In genomic region chr16:43890005-43890336, GRCm38 (mm10) we compare ENCODE assay signal across 8 mouse cellular contexts. TPM values are rescaled to one million over a fixed set of nuclear protein-coding genes. Genes with fewer than 3 reads are reported as not detected.
A peak's percentile ranks its signal among the peaks of the same experiment; 100 is the strongest.
DNase-seq lines count a peak whose midpoint lies in the region; ATAC-seq and TF ChIP-seq lines count a peak whose summit lies in the region.

No protein-coding gene starts in this region.

- H3K9ac ChIP-seq in liver, embryonic 12.5 days, result peak overlapping the region; percentile 75
- H3K9ac ChIP-seq in stomach, embryonic 16.5 days (ENCODE audit: low read length), result peak overlapping the region; percentile 91

- peak overlapping the region; percentile 89 for H3K4me2 ChIP-seq in liver, embryonic 12.5 days
- H3K4me2 ChIP-seq in stomach, embryonic 16.5 days (ENCODE audit: low read depth, low read length), result peak overlapping the region; percentile 76

- peaks cover 13% of the 10 kb centered on the region; the same call in 1 of the 2 replicates for H3K4me1 ChIP-seq in heart, embryonic 10.5 days
- peaks cover 31% of the 10 kb centered on the region for H3K4me1 ChIP-seq in E14TG2a.4 (replicated peaks; ENCODE audit: low read depth, low read length)
- H3K4me1 ChIP-seq in forebrain, embryonic 10.5 days, result peaks cover 17% of the 10 kb centered on the region
- peaks cover 20% of the 10 kb centered on the region for H3K4me1 ChIP-seq in liver, embryonic 12.5 days
- H3K4me1 ChIP-seq in stomach, embryonic 16.5 days (ENCODE audit: control insufficient read depth, insufficient read depth, low read length), result peaks cover 7% of the 10 kb centered on the region

- H3K27me3 ChIP-seq in heart, embryonic 10.5 days (ENCODE audit: insufficient read depth, poor library complexity, severe bottlenecking), result no peaks in the 10 kb centered on the region
- no peaks in the 10 kb centered on the region for H3K27me3 ChIP-seq in E14TG2a.4 (ENCODE audit: insufficient read depth, low read length)
- H3K27me3 ChIP-seq in forebrain, embryonic 10.5 days (ENCODE audit: poor library complexity, severe bottlenecking), result no peaks in the 10 kb centered on the region
- H3K27me3 ChIP-seq in liver, embryonic 12.5 days (replicated peaks), result no peaks in the 10 kb centered on the region
- no peaks in the 10 kb centered on the region for H3K27me3 ChIP-seq in stomach, embryonic 16.5 days (ENCODE audit: control insufficient read depth, insufficient read depth, low read length)

- TF ChIP-seq CTCF in E14TG2a.4 (conservative IDR thresholded peaks at IDR 0.05; ENCODE audit: low read length), result peak; percentile 25; the same call in 1 of the 2 replicates

- intact Hi-C loops in left cerebral cortex, postnatal 14 days (cut with DNase I), result no loop called here

- no peak for DNase-seq in heart, embryonic 10.5 days (ENCODE audit: low spot score)
- no peak for DNase-seq in heart, adult 9 months (ENCODE audit: low spot score in 2 of 2)
- DNase-seq in forebrain, embryonic 10.5 days (ENCODE audit: extremely low spot score, low spot score), result no peak
- no peak for DNase-seq in adrenal gland, postnatal 36 days
- DNase-seq in left cerebral cortex, postnatal 14 days (ENCODE audit: low spot score in 2 of 2), result no peak

- no peaks in the 10 kb centered on the region for H3K9me3 ChIP-seq in heart, embryonic 10.5 days
- H3K9me3 ChIP-seq in E14TG2a.4 (ENCODE audit: low read length), result no peaks in the 10 kb centered on the region
- no peaks in the 10 kb centered on the region; the same call in 1 of the 2 replicates for H3K9me3 ChIP-seq in forebrain, embryonic 10.5 days
- no peaks in the 10 kb centered on the region for H3K9me3 ChIP-seq in liver, embryonic 12.5 days (replicated peaks)
- no peaks in the 10 kb centered on the region for H3K9me3 ChIP-seq in stomach, embryonic 16.5 days (replicated peaks; ENCODE audit: control insufficient read depth, low read length)

- under 1% methylated on average over 9 of the region's 9 CpGs for WGBS in heart, embryonic 10.5 days
- under 1% methylated on average over 9 of the region's 9 CpGs for WGBS in forebrain, embryonic 10.5 days
- 0% methylated on average over 9 of the region's 9 CpGs for whole genome bisulfite sequencing in liver, embryonic 12.5 days (ENCODE audit: insufficient replicate concordance)
- 0% methylated on average over 9 of the region's 9 CpGs for WGBS in stomach, embryonic 16.5 days

- peak overlapping the region; percentile 77 for H3K4me3 ChIP-seq in heart, embryonic 10.5 days
- peak overlapping the region; percentile 92 for H3K4me3 ChIP-seq in E14TG2a.4 (replicated peaks; ENCODE audit: low read length)
- H3K4me3 ChIP-seq in forebrain, embryonic 10.5 days, result peak overlapping the region; percentile 80
- H3K4me3 ChIP-seq in liver, embryonic 12.5 days, result peak overlapping the region; percentile 69
- peak overlapping the region; percentile 78 for H3K4me3 ChIP-seq in stomach, embryonic 16.5 days (replicated peaks; ENCODE audit: low read length)

- peak; percentile 90 for ATAC-seq in liver, embryonic 12.5 days
- ATAC-seq in stomach, embryonic 16.5 days (ENCODE audit: insufficient read depth, low FRiP score), result peak; percentile 96

- H3K36me3 ChIP-seq in heart, embryonic 10.5 days, result no peaks in the 10 kb centered on the region
- H3K36me3 ChIP-seq in E14TG2a.4 (ENCODE audit: insufficient read depth, low read length), result peaks cover 33% of the 10 kb centered on the region
- H3K36me3 ChIP-seq in forebrain, embryonic 10.5 days (replicated peaks), result peaks cover 8% of the 10 kb centered on the region
- H3K36me3 ChIP-seq in liver, embryonic 12.5 days, result peaks cover 7% of the 10 kb centered on the region; the same call in 1 of the 2 replicates
- no peaks in the 10 kb centered on the region for H3K36me3 ChIP-seq in stomach, embryonic 16.5 days (ENCODE audit: control insufficient read depth, insufficient read depth, low read length)

- peak overlapping the region; percentile 93 for H3K27ac ChIP-seq in heart, embryonic 10.5 days
- H3K27ac ChIP-seq in forebrain, embryonic 10.5 days, result peak overlapping the region; percentile 95
- H3K27ac ChIP-seq in liver, embryonic 12.5 days, result peak overlapping the region; percentile 23
- H3K27ac ChIP-seq in stomach, embryonic 16.5 days (ENCODE audit: low read length), result peak overlapping the region; percentile 83

RNA-seq across cellular contexts. Expression of gene Ccdc191, which starts 0.4 kb away (rescaled TPM):
- 8.3 and 12.3 TPM in 2 replicates for polyA plus RNA-seq in heart, embryonic 10.5 days (2016; fragmentation: Nextera tagmentation; extraction: Ambion mirVana)
- 17.0 and 18.0 TPM in 2 replicates for polyA plus RNA-seq in forebrain, embryonic 10.5 days (2016; fragmentation: Nextera tagmentation; extraction: Ambion mirVana)
- polyA plus RNA-seq in liver, embryonic 12.5 days (2016; fragmentation: Nextera tagmentation; extraction: Ambion mirVana), result 5.3 and 5.5 TPM in 2 replicates
- polyA plus RNA-seq in stomach, embryonic 16.5 days (2015; fragmentation: Nextera tagmentation; extraction: Ambion mirVana), result 9.8 and 13.2 TPM in 2 replicates
- total RNA-seq in adrenal gland, postnatal 36 days (2021), result 1 to 10 TPM; 5.8 to 6.8 TPM
- total RNA-seq in left cerebral cortex, postnatal 14 days (2021), result 1 to 10 TPM; 2.6 to 6.1 TPM

RNA-seq across cellular contexts. Expression of gene Qtrt2, which starts 36.6 kb away (rescaled TPM):
- 16.9 and 22.3 TPM in 2 replicates for polyA plus RNA-seq in heart, embryonic 10.5 days (2016; fragmentation: Nextera tagmentation; extraction: Ambion mirVana)
- polyA plus RNA-seq in forebrain, embryonic 10.5 days (2016; fragmentation: Nextera tagmentation; extraction: Ambion mirVana), result 33.9 and 38.1 TPM in 2 replicates
- 11.9 and 13.4 TPM in 2 replicates for polyA plus RNA-seq in liver, embryonic 12.5 days (2016; fragmentation: Nextera tagmentation; extraction: Ambion mirVana)
- polyA plus RNA-seq in stomach, embryonic 16.5 days (2015; fragmentation: Nextera tagmentation; extraction: Ambion mirVana), result 24.2 and 24.7 TPM in 2 replicates
- 10 to 100 TPM; 32.4 to 42.9 TPM for total RNA-seq in adrenal gland, postnatal 36 days (2021)
- total RNA-seq in left cerebral cortex, postnatal 14 days (2021), result 10 to 100 TPM; 24.5 to 29.6 TPM

Comparison
In these comparisons a context has a peak if more than half of its experiments do, and no peak if none do; other contexts are left out.
1. H3K27ac ChIP-seq: peak in every context shown above with its lines; median percentile 95 in forebrain, embryonic 10.5 days; 93 in heart, embryonic 10.5 days; 83 in stomach, embryonic 16.5 days; 23 in liver, embryonic 12.5 days.